Mouse (Mus musculus) spleen, postnatal 36 days (tissue): ENCODE results near the gene Gm49368.
"Not testable (repeated sequence)": the region's sequence is repeated elsewhere in the genome, so short reads cannot be mapped to it uniquely, and the experiment has no call there.

Source experiments
- DNase-seq, 2 experiments: peaks; one replicate each; pipeline ENCODE4 v3.0.0; 2022; ENCODE audit warnings: low spot score in 2 of 2, mixed read lengths in 1 of 2

The Gm49368 gene

DNA sequence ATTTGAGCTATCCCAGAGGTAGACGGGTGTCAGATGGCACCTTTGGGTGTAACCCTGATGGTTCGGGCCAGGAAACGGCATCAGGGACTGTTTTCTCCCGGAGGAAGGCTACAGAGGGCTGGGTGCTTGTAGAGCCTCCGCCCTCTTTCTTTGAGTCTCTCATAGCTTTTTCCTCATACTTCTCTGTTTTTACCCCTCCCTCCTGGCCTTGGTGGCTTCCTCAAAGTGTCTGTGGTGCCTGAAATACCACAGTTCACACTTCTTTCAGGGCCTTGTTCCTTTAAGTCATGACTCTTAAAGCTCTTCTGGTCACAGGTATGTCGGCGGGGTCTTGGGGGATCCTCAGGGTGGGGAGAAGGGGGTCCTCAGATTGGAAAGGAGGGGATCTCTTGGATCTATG lies at the start of gene Gm49368, which contains the start of gene Itgam:
TSS of gene Gm49368 (plus strand) at position 228 of the 400 bp plus-strand sequence.
TSS of gene Itgam (plus strand) at position 185 of the 400 bp plus-strand sequence.
- DNase-seq, result peak; percentile 59 to 71

DNA sequence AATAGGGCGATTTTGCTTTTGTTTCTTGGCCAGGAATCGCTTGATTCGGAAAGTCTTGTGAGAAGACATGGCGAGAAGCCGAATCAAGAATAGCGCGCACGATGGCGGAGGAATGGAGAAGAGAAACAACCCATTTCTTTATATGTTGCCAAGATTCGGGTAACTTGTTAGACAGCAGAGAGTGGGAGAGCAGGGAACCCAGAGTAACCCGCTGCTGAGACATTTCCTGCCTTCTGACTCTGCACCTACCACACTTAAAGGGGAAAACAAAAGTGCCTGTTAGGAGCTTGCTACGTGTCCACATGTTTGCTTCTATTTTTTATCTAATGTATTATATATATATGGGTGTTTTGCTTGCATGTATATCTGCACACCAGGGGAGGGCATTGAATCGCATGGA lies 49.4 kb upstream of the Gm49368 start:
- no peak for DNase-seq

DNA sequence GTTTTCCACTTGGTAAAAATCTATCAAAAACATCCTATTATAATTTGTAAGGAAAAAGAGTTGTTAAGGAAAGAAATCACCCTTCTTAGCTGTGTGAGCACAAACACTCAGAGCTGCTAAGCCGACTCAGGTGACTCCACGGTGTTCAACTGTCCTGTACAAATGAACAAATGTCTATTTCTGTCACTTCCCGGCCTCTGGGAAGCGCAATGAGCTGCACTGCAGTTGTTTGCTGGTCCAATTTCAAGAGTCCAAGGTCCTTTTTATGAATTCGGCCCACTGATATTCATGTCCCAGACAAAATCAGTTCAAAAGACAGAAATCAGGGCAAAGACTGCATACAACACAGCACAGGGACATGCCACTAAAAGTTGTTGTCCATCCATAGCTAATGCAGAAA lies 46.3 kb upstream of the Gm49368 start:
- DNase-seq, result not testable (repeated sequence)

DNA sequence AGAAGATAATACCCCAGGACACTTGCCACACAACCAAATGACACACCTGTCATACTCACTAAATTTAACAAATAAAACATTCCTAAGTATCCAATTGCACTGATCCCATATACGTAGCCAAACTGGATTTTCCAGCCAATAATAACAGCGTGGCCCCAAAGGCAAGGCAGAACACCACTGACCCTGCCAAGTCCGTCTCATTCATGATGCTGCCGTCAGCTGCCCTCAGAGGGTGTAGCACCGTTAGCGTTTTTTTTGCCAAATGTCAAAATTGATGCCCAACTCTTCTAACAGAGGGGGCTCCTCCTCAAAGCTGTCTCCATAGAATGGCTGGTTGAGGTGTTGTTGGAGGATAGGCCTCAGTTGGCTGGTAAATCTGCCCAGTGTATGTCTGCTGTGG lies 45.8 kb upstream of the Gm49368 start:
- no peak for DNase-seq

DNA sequence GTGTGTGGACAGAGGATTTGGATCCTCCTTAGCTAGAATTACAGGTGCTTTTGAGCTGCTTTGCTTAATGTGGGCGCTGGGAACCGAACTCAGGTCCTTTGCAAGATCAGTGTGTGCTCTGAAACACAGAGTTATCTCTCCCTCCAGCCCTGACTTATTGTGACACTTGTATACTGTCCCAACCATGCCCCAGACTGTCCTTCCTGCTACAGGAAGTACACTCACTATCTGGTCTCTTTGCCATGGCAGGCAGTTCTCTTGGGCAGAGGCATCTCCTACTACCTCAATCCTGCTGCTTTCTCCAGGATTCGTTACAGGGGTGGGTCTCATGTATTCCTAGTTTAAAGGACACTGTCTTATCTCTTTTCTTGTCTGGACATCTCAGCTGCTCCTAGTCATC lies 44.2 kb upstream of the Gm49368 start:
- DNase-seq, result no peak

DNA sequence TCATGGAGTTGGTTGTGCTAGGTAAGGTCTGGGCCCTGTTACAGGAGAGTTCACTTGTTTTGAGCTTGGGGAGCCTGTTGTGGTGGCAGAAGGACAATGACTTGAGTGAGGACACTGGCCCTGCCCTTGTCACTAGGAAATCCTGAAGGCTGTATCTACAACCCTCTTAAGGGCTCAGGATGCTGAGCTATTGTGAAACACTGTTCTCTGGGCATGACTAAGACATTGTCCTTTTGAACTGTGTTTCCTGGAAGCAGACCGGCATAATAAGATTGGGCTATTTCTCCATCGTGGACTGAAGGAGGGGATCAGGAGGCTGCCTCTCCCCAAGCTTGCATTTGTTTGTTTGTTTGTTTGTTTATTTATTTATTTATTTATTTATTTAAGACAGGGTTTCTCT lies 43.3 kb upstream of the Gm49368 start:
- no peak for DNase-seq

DNA sequence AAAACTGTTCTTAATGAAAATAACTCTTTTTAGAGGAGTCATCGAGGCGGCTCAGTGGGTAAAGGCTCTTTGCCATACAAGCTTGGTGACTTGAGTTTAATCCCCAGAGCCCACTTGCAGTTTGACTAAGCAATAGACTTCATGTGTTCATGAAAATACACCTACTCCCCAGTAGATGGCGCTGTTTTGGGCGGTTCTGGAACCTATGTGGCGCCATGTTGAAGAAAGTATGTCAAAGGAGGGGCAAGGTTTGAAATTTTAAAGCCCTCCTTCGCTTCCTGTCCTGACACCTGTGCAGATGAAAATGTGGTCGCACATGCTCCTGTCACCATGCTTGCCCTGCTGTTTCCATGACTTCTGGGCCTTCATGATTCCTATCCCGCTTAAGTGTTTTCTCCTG lies 39.5 kb upstream of the Gm49368 start:
- DNase-seq, result no peak

DNA sequence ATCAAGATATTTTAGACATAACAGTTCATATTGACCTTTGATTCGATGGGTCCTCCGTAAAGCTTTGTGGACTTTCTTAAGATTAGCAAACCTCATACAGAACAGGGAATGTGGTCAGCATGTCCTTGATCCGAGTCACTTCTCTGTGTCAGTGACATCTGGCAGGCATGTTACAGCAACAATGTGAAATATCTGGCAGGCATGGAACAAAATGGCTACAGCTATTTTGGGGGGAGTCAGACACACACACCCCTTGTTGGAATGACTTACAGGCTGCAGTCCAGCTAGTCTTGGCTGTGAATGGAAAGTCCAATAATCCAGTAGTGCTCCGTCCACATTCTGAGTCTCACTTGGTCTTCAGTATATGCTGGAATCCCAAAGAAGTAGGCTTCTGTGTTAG lies 38.9 kb upstream of the Gm49368 start:
- no peak for DNase-seq

DNA sequence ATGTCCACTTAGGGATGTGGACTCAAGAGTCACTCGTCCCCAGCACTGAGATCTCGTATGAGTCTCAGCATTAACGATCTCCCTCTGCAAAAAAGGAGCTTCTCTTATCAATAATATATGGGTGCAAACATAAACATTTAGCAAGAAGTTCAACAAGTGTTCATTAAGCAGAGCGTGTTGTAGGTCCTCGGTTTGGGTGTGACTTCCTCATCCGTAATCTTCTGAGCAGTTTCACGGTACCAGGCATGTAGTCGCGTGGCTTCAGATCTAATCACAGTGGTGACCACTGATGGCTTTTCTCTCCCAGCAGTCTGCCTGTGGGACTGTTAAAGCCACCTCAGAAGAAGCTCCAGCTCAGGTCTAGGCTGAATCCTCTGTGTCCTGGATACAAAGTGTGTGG lies 38.1 kb upstream of the Gm49368 start:
- no peak for DNase-seq

DNA sequence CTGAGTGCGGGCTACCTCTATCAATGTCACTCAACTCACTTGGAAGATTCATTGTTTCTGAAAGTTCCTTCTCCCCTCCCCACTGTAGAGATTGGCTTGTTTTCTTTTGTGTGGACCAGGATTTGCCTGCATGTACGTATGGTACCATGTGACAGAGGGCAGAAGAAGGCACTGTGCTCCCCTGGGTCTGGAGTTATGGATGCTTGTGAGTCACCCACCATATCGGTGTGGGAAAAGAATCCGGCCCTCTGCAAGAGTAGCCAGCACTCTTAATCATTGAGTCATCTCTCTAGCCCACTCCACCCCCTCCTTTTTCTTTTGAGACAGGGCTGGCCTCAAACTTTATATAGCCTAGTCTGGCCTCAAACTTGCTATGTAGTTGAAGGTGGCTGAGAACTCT lies 37.6 kb upstream of the Gm49368 start:
- DNase-seq, result no peak

DNA sequence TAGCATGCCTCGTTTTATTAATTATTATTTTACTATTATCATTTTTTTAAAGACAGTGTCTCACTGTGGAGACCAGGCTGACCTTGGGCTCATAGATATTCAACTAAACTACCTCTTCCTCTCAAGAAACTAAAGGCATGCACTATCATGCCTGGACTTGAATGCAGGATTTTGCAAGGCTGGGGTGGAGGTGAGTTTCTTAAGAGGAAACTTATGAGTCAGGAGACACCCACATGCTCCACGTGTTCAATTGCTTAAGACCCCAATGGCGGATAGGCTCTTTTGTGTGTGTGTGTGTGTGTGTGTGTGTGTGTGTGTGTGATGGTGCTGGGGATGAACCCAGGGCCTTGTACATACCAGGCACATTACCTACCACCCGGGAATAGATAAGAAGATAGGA lies 37.1 kb upstream of the Gm49368 start:
- DNase-seq, result no peak

DNA sequence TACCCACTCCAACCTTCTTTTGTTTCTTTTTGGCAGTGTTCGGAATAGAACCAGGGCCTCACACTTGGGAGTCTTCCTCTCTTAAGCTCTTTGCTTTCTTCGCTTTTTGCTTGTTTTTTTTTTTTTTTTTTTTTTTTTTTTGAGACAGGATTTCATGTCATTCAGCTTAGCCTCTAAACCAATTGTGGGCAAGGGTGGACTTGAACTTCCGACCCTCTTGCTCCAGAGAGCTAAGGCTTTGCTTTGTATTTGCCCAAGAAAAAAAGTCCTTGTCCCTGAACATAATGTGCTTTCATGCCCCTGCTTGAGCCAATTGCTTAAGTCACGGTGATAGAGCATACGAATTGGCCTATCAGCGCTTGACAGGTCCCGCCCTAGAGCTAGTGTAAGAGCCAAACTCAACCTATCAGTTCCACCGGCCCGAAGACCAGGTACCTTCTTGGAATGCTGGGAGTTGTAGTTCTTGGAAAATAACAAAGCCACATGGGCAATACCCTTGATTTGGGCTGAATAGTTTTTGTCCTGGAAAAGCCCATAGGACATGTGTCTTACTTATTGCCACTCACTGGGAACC lies 31.0 kb upstream of the Gm49368 start:
- no peak for DNase-seq

DNA sequence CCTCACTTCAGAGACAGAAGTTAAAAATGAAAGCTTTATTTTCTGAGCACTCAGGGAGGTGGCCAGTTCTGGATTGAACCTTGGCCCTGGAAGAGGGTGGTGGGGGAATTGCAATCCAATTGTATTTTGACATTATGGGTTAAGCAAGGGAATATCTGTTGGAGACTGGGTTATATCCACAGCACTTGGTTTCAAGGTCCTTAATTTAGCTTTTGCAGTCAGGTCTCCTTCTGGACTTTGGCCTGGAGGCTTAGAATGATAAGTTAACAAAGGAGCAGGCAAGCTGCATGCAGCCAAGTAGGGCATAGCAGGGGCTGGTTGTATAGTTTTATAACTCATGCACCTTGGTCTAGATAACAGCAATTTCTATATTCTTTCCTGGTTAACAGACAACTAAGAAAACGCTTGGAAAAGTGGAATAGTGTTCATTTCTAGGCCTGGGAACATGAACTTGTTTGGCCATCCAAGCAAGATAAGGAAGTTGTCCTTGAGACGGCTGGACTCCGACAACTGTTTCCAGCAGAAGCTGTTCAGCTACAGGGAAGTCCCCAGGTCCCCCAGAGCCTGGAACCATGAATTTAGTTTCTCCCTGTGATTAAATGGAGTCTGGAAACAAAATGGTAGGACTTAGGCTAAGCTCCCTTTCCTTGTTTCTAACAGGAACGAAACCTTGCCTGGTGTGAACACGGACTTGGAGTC lies 30.0 kb upstream of the Gm49368 start:
- no peak for DNase-seq

DNA sequence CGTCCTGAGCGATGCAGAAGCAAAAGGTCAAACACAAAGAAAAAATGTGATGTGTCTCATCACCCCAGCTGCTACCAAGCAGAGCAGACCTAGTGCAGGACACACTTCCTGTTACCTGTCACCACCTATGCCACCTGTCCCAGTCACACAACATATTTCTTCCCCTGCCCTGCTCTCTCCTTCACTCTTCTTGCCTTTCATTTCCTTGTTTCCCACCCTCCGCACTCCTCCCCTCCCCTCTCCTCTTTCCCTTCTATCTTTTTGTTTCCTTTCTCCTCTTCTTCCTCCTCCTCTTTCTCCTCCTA lies 29.5 kb upstream of the Gm49368 start:
- DNase-seq, result no peak

DNA sequence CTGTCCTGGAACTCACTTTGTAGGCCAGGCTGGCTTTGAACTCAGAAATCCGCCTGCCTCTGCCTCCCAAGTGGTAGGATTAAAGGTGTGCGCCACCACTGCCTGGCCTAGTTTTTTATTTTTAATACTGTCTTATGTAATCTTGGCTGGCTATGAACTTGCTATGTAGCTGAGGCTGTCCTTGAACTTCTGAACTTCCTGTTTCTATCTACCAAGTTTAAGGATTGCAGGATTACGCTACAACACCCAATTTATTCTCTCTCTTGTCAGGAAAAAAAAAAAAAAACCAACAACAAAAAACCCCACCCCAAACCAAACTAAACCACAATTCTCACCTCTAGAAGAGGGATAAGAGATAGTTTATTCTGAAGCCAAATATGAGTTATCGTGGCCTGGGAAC lies 28.9 kb upstream of the Gm49368 start:
- no peak for DNase-seq

DNA sequence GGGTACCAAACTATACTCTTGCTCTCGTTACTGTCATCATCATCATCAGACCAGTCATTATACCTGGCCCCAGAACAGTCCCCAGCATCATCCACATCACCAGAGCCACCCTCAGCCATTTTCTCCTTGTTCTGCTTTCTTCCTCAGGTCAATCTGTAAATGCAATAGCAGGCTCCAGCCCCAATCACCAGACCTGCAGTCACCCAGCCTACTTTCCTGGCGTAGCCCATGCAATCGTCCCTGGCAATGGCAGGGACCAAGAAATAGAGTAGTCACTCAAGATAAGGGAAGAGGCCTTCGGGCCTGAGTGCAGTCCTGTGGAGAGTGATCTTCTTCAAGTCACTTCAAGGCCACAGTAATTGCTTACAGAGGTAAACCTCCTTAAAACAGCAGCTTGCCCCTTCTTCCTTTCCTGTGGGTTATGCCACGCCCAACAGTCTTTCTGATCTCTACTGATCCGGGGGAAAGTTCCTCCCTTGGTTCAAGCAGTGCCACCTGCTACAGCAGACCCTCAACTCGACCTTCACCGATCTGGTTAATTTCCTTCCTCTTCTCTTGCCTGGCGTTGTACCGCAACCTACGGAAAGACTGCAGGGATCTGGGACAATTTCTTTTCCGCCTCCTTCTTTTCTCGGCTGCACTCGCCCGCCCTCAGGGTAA lies 20.2 kb upstream of the Gm49368 start:
- DNase-seq, result not testable (repeated sequence)

DNA sequence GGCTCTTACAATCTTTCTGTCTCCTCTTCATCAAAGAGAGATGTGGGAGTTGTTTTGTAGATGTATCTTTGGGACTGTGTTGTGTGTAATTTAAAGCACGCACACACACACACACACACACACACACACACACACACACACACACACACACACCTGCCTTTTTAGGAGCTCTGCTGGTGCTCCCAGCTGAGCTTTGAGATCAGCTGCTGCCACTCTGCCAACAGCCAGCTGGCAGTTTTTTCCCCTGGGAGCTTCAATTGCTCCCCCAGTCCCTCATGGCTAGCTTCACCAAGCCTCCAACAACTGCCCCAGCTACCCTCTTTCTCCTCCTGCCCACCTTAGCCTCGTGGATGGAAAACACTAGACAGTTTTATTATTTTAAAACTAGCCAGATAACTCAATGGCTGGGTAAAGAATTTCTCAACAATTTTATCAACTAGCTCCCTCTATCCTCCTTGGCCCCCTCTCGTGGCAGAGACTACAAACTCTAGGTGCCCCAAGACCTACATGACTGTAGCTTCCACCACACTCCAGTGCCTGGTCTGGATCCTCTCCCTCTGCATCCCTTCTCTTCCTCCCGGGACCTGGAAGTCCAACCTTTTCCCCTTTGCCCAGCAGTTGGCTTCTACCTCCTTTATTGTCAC lies 18.2 kb upstream of the Gm49368 start:
- DNase-seq, result no peak

DNA sequence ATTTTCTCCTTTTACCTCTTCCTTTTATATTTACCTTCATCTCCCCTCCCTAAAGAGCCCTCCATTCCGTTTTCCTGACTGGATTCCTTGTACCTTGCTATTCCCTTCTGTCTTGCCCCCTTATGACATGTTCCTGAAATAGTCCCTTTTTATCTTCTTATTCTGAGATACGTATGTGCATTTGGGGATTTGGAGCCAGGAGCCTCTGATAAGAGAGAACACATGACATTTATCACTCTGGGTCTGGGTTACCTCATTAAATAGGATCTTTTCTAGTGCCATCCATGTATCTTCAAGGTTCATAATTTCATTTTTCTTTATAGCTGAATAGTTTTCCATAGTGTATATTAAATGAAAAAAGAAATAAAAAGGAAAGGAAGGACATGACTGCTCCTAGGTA lies 16.8 kb upstream of the Gm49368 start:
- DNase-seq, result no peak

DNA sequence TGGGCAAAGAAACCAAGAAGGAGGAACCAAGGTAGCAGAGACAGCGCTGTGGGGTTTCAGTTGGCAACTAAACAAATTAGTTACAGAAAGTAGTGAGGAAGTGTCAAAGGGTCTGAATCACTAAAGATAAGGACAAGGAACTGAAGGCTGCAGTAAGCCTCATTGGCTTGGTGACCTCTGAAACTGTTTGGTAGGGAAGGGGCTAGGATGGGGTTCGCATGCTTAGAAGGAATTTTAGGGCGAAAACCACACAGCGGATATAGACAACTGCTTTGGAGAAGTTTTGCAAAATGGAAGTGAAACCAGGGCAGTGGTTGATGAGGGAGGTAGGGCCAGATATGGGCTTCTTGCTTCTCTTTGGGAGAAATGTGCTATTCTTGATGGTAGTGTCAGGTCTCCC lies 13.7 kb upstream of the Gm49368 start:
- DNase-seq, result peak; percentile 52 to 64

DNA sequence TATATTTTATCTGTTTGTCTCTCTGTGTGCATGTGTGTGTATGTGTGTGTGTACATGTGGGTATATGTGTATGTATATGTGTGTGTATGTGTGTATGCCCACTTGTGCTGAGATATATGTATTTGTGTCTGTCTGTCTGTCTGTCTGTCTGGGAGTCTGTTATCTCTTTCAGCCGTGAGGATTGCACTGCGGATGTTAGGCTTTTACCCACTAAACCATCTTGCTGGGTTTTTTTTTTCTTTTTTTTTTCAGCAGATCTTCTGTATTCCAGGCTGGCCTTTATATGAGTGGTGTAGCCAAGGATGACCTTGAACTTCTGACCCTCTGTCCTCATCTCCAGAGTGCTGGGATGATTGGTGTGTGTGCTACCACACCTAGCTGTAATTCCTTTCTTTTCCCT lies 13.2 kb upstream of the Gm49368 start:
- DNase-seq, result no peak

DNA sequence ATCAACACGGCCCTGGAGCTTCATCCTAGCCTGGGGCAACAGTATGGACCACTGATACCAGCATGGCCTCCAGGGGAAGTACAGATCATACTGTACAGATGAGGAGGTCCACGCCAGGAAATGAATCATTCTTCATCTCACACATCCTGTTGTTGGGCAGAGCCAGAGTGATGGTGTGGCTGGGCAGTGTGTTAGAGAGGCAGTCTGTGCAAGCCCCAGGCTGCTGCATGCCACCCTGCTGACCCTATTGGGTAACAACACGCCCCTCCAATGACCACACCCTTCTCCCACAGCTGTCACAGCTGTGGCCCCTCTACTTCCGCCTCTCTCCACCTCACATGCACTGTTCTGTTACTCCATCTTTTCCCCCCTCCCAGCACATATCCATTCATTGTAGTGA lies 11.7 kb upstream of the Gm49368 start:
- peak; percentile 48 to 57 for DNase-seq

DNA sequence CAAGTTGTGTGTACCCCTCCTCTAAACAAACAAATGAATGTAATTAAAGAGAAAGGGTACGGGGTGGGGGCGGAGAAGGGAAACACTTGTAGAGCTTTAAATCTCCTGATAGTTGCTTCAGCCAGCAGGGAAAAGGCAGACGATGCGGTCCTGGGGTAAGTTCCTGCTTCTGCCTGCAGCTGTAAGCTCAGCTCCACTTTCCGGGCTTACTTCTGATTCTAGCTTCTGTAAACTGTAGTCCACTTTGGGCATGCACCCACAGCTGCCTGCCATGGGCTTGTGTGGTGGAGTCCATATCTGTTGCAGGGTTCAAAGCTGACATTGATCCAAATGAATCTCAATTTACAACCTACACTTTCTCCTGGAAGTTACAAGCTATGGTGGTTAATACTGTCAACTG lies 9.4 kb upstream of the Gm49368 start:
- no peak for DNase-seq

DNA sequence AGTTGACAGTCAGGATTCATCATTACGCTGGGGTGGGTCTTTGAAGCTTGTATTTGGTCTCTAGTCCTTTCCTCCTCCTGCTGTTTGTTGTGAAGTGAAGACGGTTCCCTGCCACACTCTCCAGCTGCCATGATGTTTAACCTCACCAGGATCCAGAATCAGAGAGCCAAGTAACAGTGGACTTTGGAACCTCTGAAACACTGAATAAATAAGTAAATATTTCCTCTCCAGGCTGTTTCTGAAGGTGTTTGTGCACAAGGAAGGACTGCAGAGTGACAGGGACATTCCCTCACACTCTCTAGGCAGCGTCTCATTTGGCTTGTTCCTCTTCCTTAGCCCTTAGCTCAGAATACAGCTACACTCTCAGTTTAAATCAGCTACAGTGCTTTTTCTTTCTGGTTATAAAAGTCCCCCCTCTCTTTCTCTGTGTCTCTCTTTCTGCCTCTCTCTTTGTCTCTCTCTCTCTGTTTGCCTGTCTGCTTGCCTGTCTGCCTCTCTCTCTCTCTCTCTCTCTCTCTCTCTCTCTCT lies 5.5 kb upstream of the Gm49368 start:
- DNase-seq, result no peak
